9 mouse cellular contexts compared by ENCODE assay signal in genomic region chr11:76744550-76744949, GRCm38 (mm10). TPM values are rescaled to one million over a fixed set of nuclear protein-coding genes. Genes with fewer than 3 reads are reported as not detected.
DNase-seq lines count a peak whose midpoint lies in the region; ATAC-seq and TF ChIP-seq lines count a peak whose summit lies in the region.
"Had no signal": no experiment of that assay in that cellular context is flagged by ENCODE, and none has a peak within 500 bp of the region (broad histone marks: within the 10 kb centered on the region; RNA-seq: fewer than 3 reads in every experiment).

No protein-coding gene starts in this region.

- H3K4me1 ChIP-seq in forebrain, postnatal 0 days (ENCODE audit: insufficient read depth) = no peaks in the 10 kb centered on the region
- H3K4me1 ChIP-seq in forebrain, embryonic 11.5 days (replicated peaks; ENCODE audit: control insufficient read depth, insufficient read depth, low read length) = no peaks in the 10 kb centered on the region
- no peaks in the 10 kb centered on the region for H3K4me1 ChIP-seq in CH12.LX (ENCODE audit: control insufficient read depth in 1 of 2, insufficient read depth in 2 of 2)
- no peaks in the 10 kb centered on the region for H3K4me1 ChIP-seq in heart, postnatal 0 days (ENCODE audit: control insufficient read depth, insufficient read depth)
- no peaks in the 10 kb centered on the region for H3K4me1 ChIP-seq in lung, adult 2 months (ENCODE audit: control insufficient read depth, insufficient read depth, low read length)
- H3K4me1 ChIP-seq: embryonic facial prominence, embryonic 13.5 days had no signal

- in situ Hi-C loops in CH12.LX (cut with MboI; ENCODE audit: low pct_ligation_motif_present, low pct_unique_long_range_greater_than_20kb, low sequenced_read_pairs) = no loop called here

- dilution Hi-C loops in CH12.LX (cut with MboI; ENCODE audit: extremely low pct_ligation_motif_present, extremely low pct_unique_long_range_greater_than_20kb, low sequenced_read_pairs) = no loop called here

- no peak overlapping the region for H3K4me2 ChIP-seq in forebrain, postnatal 0 days (ENCODE audit: low read depth)
- H3K4me2 ChIP-seq in forebrain, embryonic 11.5 days (ENCODE audit: low read depth, low read length, severe bottlenecking) = no peak overlapping the region
- H3K4me2 ChIP-seq in CH12.LX (ENCODE audit: insufficient read depth, low read depth, poor library complexity, severe bottlenecking) = no peak overlapping the region
- H3K4me2 ChIP-seq in heart, postnatal 0 days (ENCODE audit: low read depth, low read length) = no peak overlapping the region
- H3K4me2 ChIP-seq: embryonic facial prominence, embryonic 13.5 days had no signal

- WGBS in forebrain, postnatal 0 days = 54% methylated on average over 7 of the region's 7 CpGs
- 83% methylated on average over 7 of the region's 7 CpGs for WGBS in forebrain, embryonic 11.5 days
- WGBS in heart, postnatal 0 days = 58% methylated on average over 7 of the region's 7 CpGs
- WGBS in lung, adult 2 months = 36% methylated on average over 7 of the region's 7 CpGs

- no peak for TF ChIP-seq EP300 in CH12.LX (IDR thresholded peaks at IDR 0.05; ENCODE audit: low read length)
- no peak for TF ChIP-seq EP300 in heart, postnatal 0 days (IDR thresholded peaks at IDR 0.05; ENCODE audit: low read depth)

- H3K4me3 ChIP-seq in forebrain, postnatal 0 days (ENCODE audit: low read depth, low read length) = no peak overlapping the region
- H3K4me3 ChIP-seq in forebrain, embryonic 11.5 days (ENCODE audit: low read depth, low read length) = no peak overlapping the region
- no peak overlapping the region for H3K4me3 ChIP-seq in CH12.LX (replicated peaks in 1 of 3; ENCODE audit: low read depth in 2 of 3, low read length in 2 of 3, poor library complexity in 1 of 3)
- no peak overlapping the region for H3K4me3 ChIP-seq in heart, postnatal 0 days (ENCODE audit: low read depth, low read length)
- no peak overlapping the region for H3K4me3 ChIP-seq in lung, adult 2 months (replicated peaks; ENCODE audit: extremely low read depth, low read depth, low read length)
- H3K4me3 ChIP-seq: embryonic facial prominence, embryonic 13.5 days had no signal

- TF ChIP-seq POLR2A in CH12.LX (IDR thresholded peaks at IDR 0.05; ENCODE audit: low read depth, low read length) = no peak
- TF ChIP-seq POLR2A in lung, adult 2 months (IDR thresholded peaks at IDR 0.05; ENCODE audit: borderline replicate concordance, extremely low read depth, low read depth, low read length) = no peak

- H3K27ac ChIP-seq in forebrain, postnatal 0 days (ENCODE audit: low read depth, low read length) = no peak overlapping the region
- no peak overlapping the region for H3K27ac ChIP-seq in forebrain, embryonic 11.5 days (ENCODE audit: low read depth, low read length)
- H3K27ac ChIP-seq in CH12.LX (ENCODE audit: insufficient read depth, low read depth) = no peak overlapping the region
- H3K27ac ChIP-seq in heart, postnatal 0 days (ENCODE audit: low read depth) = no peak overlapping the region
- H3K27ac ChIP-seq: embryonic facial prominence, embryonic 13.5 days had no signal

- no peaks in the 10 kb centered on the region for H3K9me3 ChIP-seq in forebrain, postnatal 0 days (ENCODE audit: low read length)
- no peaks in the 10 kb centered on the region for H3K9me3 ChIP-seq in forebrain, embryonic 11.5 days (ENCODE audit: control insufficient read depth, low read length)
- H3K9me3 ChIP-seq in CH12.LX (replicated peaks; ENCODE audit: low read length) = no peaks in the 10 kb centered on the region
- H3K9me3 ChIP-seq in heart, postnatal 0 days (replicated peaks; ENCODE audit: control insufficient read depth, low read length) = no peaks in the 10 kb centered on the region
- H3K9me3 ChIP-seq: embryonic facial prominence, embryonic 13.5 days had no signal

- peak; percentile 74 for DNase-seq in forebrain, postnatal 0 days
- no peak for DNase-seq in forebrain, embryonic 11.5 days (ENCODE audit: low spot score)
- no peak for DNase-seq in CH12.LX (ENCODE audit: extremely low read depth)
- peak; percentile 44 for DNase-seq in cerebellum, adult 8-10 months
- DNase-seq in heart, postnatal 0 days (ENCODE audit: low spot score) = peak; percentile 67
- no peak for DNase-seq in lung, adult 2 months
- DNase-seq in thymus, postnatal 36 days = no peak

- peak; percentile 67 for TF ChIP-seq CTCF in forebrain, postnatal 0 days (IDR thresholded peaks at IDR 0.05; ENCODE audit: low read depth)
- TF ChIP-seq CTCF in CH12.LX (conservative IDR thresholded peaks at IDR 0.05 in 1 of 2, IDR thresholded peaks at IDR 0.05 in 1 of 2; ENCODE audit: low read depth in 2 of 2, low read length in 2 of 2) = peak in 1 of 2 experiments; percentile 35; a peak in 2 of 4 replicates
- peak; percentile 69 for TF ChIP-seq CTCF in heart, postnatal 0 days (IDR thresholded peaks at IDR 0.05; ENCODE audit: low read depth)
- peak; percentile 55 for TF ChIP-seq CTCF in lung, adult 2 months (IDR thresholded peaks at IDR 0.05; ENCODE audit: insufficient read depth, low read length)

- H3K36me3 ChIP-seq in forebrain, postnatal 0 days (ENCODE audit: insufficient read depth) = peaks cover 59% of the 10 kb centered on the region
- peaks cover 7% of the 10 kb centered on the region; the same call in 1 of the 2 replicates for H3K36me3 ChIP-seq in forebrain, embryonic 11.5 days (ENCODE audit: control insufficient read depth, insufficient read depth, low read length)
- peaks cover 52 to 89% of the 10 kb centered on the region in 2 experiments for H3K36me3 ChIP-seq in CH12.LX (replicated peaks in 1 of 2; ENCODE audit: control insufficient read depth in 1 of 2, insufficient read depth in 1 of 2, low read length in 1 of 2)
- peaks cover 63% of the 10 kb centered on the region for H3K36me3 ChIP-seq in heart, postnatal 0 days (replicated peaks; ENCODE audit: control insufficient read depth, insufficient read depth, low read length)

- H3K79me2 ChIP-seq in CH12.LX (replicated peaks; ENCODE audit: control insufficient read depth, extremely low read depth, insufficient read depth, poor library complexity, severe bottlenecking) = no peaks in the 10 kb centered on the region

- no peaks in the 10 kb centered on the region for H3K27me3 ChIP-seq in forebrain, postnatal 0 days (ENCODE audit: insufficient read depth, low read length)
- H3K27me3 ChIP-seq in forebrain, embryonic 11.5 days (ENCODE audit: control insufficient read depth, insufficient read depth, low read length) = no peaks in the 10 kb centered on the region
- H3K27me3 ChIP-seq in CH12.LX (replicated peaks) = no peaks in the 10 kb centered on the region
- no peaks in the 10 kb centered on the region for H3K27me3 ChIP-seq in heart, postnatal 0 days (ENCODE audit: control insufficient read depth, insufficient read depth, low read length)
- H3K27me3 ChIP-seq: embryonic facial prominence, embryonic 13.5 days had no signal

- no peak for TF ChIP-seq RAD21 in CH12.LX (IDR thresholded peaks at IDR 0.05; ENCODE audit: low read depth, low read length)

- peak; percentile 40 for ATAC-seq in forebrain, postnatal 0 days
- no peak for ATAC-seq in forebrain, embryonic 11.5 days (replicated peaks; ENCODE audit: low FRiP score)
- ATAC-seq in heart, postnatal 0 days (ENCODE audit: insufficient read depth, low read depth) = peak; percentile 66; the same call in 1 of the 2 replicates
- ATAC-seq in megakaryocyte-erythroid progenitor cell, adult 5-6 weeks (replicated peaks; ENCODE audit: low FRiP score, low TSS enrichment, poor library complexity, severe bottlenecking) = no peak

- H3K9ac ChIP-seq in forebrain, postnatal 0 days = no peak overlapping the region
- H3K9ac ChIP-seq in forebrain, embryonic 11.5 days (ENCODE audit: low read length) = no peak overlapping the region
- H3K9ac ChIP-seq in CH12.LX (ENCODE audit: insufficient read depth, low read depth) = no peak overlapping the region
- H3K9ac ChIP-seq in heart, postnatal 0 days (replicated peaks; ENCODE audit: low read depth, low read length) = no peak overlapping the region
- H3K9ac ChIP-seq: embryonic facial prominence, embryonic 13.5 days had no signal

TF ChIP-seq in CH12.LX, 34 proteins besides CTCF, POLR2A, EP300 and RAD21:
- TF ChIP-seq MAX (IDR thresholded peaks at IDR 0.05; ENCODE audit: low read length) (no peak), IRF4 (IDR thresholded peaks at IDR 0.05; ENCODE audit: low read depth, low read length) (no peak), ZKSCAN1 (IDR thresholded peaks at IDR 0.05; ENCODE audit: borderline replicate concordance, low read depth, low read length) (no peak), SMC3 (IDR thresholded peaks at IDR 0.05; ENCODE audit: low read depth, low read length) (0 out of 2 replicates have a peak, but pooled peaks have one; percentile 15), ELF1 (IDR thresholded peaks at IDR 0.05; ENCODE audit: low read depth, low read length) (no peak), JUND (conservative IDR thresholded peaks at IDR 0.05; ENCODE audit: low read depth, low read length) (no peak), USF2 (conservative IDR thresholded peaks at IDR 0.05; ENCODE audit: low read depth, low read length) (no peak)

RNA-seq across cellular contexts. Expression of gene Gosr1, which starts 18.8 kb away (rescaled TPM):
- total RNA-seq in forebrain, postnatal 0 days (2014; rRNA removed) = 25.4 and 35.0 TPM in 2 replicates
- polyA plus RNA-seq in forebrain, postnatal 0 days (2015; fragmentation: Nextera tagmentation; extraction: Ambion mirVana) = 21.5 and 22.0 TPM in 2 replicates
- 26.5 and 27.2 TPM in 2 replicates for polyA plus RNA-seq in forebrain, embryonic 11.5 days (2014; fragmentation: Nextera tagmentation; extraction: Ambion mirVana)
- total RNA-seq in CH12.LX (2012; rRNA removed) (21.2 and 23.8 TPM in 2 replicates), CH12.LX (2014; rRNA removed) (40.2 and 41.2 TPM in 2 replicates)
- polyA plus RNA-seq in CH12.LX (2012; ENCODE audit: insufficient read length, low read depth) = 46.6 and 53.9 TPM in 2 replicates
- 15.3 and 35.4 TPM in 2 replicates for total RNA-seq in heart, postnatal 0 days (2014; rRNA removed; ENCODE audit: low replicate concordance)
- 15.4 and 16.8 TPM in 2 replicates for polyA plus RNA-seq in heart, postnatal 0 days (2015; fragmentation: Nextera tagmentation; extraction: Ambion mirVana)
- 14.3 and 21.2 TPM in 2 replicates for polyA plus RNA-seq in lung, adult 2 months (2012; rRNA removed)
- total RNA-seq in megakaryocyte-erythroid progenitor cell, adult 5-6 weeks (2014; fragmentation: Nextera tagmentation) = 11.7 and 24.6 TPM in 2 replicates
- total RNA-seq in megakaryocyte-erythroid progenitor cell, adult 5-6 weeks (2017) = 38.4 and 62.2 TPM in 2 replicates

Comparison
In these comparisons a context has a peak if more than half of its experiments do, and no peak if none do; other contexts are left out.
1. ATAC-seq: peak in forebrain, postnatal 0 days (single experiment) and heart, postnatal 0 days (single experiment); none in forebrain, embryonic 11.5 days (single experiment) and megakaryocyte-erythroid progenitor cell, adult 5-6 weeks (single experiment).
2. DNase-seq: peak in forebrain, postnatal 0 days (single experiment), cerebellum, adult 8-10 months (single experiment) and heart, postnatal 0 days (single experiment); none in forebrain, embryonic 11.5 days (single experiment), CH12.LX (single experiment), lung, adult 2 months (single experiment) and thymus, postnatal 36 days (0 of 2).